Mouse (Mus musculus) embryonic facial prominence, embryonic 15.5 days (tissue): Measurements from ENCODE around the gene Espl1. TPM values are rescaled to one million over a fixed set of nuclear protein-coding genes. Genes with fewer than 3 reads are reported as not detected.
A peak's percentile ranks its signal among the peaks of the same experiment; 100 is the strongest.

Source experiments
- ATAC-seq: fragments of 200-750 bp; cut with Nextera tagmentation; 2 replicates; pipeline ENCODE4 v1.8.0; 2017; ENCODE audit warnings: low read depth, moderate TSS enrichment; ENCODE audit not compliant: insufficient number of reproducible peaks, low FRiP score, low TSS enrichment
- H3K27ac ChIP-seq: fragments of 300-500 bp; sonication (generic); replicated peaks from 2 replicates; pipeline ENCODE4 v1.5.1; 2015; ENCODE audit warnings: mild to moderate bottlenecking, inconsistent platforms
- H3K27me3 ChIP-seq: fragments of 300-500 bp; sonication (generic); 2 replicates; pipeline ENCODE4 v1.6.1; 2015; ENCODE audit warnings: inconsistent platforms
- H3K36me3 ChIP-seq: fragments of 300-500 bp; sonication (generic); 2 replicates; pipeline ENCODE4 v1.6.1; 2015; ENCODE audit warnings: mild to moderate bottlenecking, inconsistent platforms
- H3K4me1 ChIP-seq: fragments of 300-500 bp; sonication (generic); 2 replicates; pipeline ENCODE4 v1.6.1; 2015; ENCODE audit warnings: inconsistent platforms
- H3K4me2 ChIP-seq: fragments of 300-500 bp; sonication (generic); replicated peaks from 2 replicates; pipeline ENCODE4 v1.6.1; 2015; ENCODE audit warnings: mild to moderate bottlenecking, inconsistent platforms
- H3K4me3 ChIP-seq: fragments of 300-500 bp; sonication (generic); replicated peaks from 2 replicates; pipeline ENCODE4 v1.5.1; 2015; ENCODE audit warnings: mild to moderate bottlenecking, inconsistent platforms
- H3K9ac ChIP-seq: fragments of 300-500 bp; sonication (generic); 2 replicates; pipeline ENCODE4 v1.6.1; 2015; ENCODE audit warnings: inconsistent platforms
- H3K9me3 ChIP-seq: fragments of 300-500 bp; sonication (generic); replicated peaks from 2 replicates; pipeline ENCODE4 v1.6.1; 2016; ENCODE audit warnings: inconsistent platforms
- WGBS: fragments of 180-500 bp; shearing (Covaris S2); methylation state at CpG from one replicate; pipeline ENCODE4 v1.1.7; 2015; 5-methylcytosine and 5-hydroxymethylcytosine counted together
- polyA plus RNA-seq: library from polyadenylated mRNA; unstranded; fragments of >200 nt; fragmentation: Nextera tagmentation; extraction: Ambion mirVana; gene quantifications from 2 replicates; pipeline ENCODE4 v1.2.1, GENCODE M21; 2015

The Espl1 gene
- polyA plus RNA-seq, 1 experiment from 2014 or later: 24.5 TPM

DNA sequence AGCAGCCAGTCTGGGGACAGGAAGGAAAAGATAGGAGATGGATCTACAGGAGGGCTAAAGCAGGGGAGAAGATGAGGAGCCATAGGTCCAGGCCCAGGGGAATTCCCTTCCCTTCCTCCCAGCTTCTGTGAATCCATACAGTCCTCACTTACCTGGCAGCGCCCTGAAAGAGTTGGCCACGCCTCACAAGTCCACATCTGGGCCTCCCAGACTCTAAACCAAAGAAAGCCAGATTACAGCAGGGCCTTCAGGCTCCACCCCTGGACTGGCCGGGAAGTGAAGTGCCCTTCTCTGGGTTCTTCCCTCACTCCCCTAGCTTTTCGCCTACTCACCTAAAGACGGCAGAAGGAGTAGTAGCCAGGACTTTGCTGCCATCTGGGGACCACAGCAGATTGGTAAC is 43.5 kb downstream of the Espl1 start:
- Histone ChIP-seq H3K27ac (no peak overlapping the region), H3K36me3 (peaks cover 64% of the 10 kb centered on the region), H3K4me3 (no peak overlapping the region), H3K9me3 (no peaks in the 10 kb centered on the region), H3K27me3 (no peaks in the 10 kb centered on the region), H3K9ac (no peak overlapping the region), H3K4me2 (no peak overlapping the region), H3K4me1 (no peaks in the 10 kb centered on the region)
- ATAC-seq: no peak
- WGBS: 73% methylated on average over 5 of the region's 5 CpGs

DNA sequence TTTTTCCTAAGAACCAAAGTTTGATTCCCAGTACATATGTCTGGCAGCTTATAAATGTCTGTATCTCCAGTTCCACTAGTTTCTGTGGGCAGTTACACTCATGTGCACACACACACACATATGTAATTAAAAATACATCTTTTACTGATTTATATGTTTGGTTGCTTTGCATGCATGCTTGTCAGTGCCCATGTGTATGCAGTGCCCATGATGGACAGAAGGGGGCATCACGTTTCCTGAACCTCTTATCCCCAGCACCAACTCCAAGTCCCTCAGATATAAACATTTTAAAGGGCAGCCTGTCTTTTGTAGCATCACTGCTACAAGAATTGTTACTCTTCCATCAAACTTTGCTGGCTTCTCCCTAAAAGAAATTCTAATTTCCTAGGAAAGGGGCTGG is 45.5 kb downstream of the Espl1 start:
- Histone ChIP-seq H3K4me3 (no peak overlapping the region), H3K36me3 (peaks cover 67% of the 10 kb centered on the region), H3K27ac (no peak overlapping the region), H3K4me2 (no peak overlapping the region), H3K9me3 (no peaks in the 10 kb centered on the region), H3K4me1 (no peaks in the 10 kb centered on the region), H3K9ac (no peak overlapping the region), H3K27me3 (no peaks in the 10 kb centered on the region)
- 9% methylated on average over 1 of the region's 1 CpGs for WGBS
- no peak for ATAC-seq

DNA sequence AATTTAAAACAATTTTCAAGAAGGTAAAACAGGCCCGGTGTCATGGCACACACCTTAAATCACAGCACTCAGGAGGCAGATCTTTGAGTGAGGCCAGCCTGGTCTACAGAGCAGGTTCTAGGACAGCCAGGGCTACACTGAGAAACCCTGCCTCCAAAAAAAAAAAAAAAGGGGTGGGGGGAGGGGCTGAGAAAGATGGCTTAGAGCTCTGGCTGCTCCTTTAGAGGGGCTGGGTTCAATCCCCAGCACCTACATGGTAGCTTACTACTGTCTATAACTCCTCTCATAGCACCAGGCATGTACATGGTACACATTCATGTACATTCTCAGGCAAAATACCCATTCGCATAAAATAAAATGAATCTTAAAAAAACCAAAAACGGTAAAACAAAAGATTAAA is 48.4 kb downstream of the Espl1 start:
- H3K36me3 ChIP-seq: peaks cover 48% of the 10 kb centered on the region
- H3K4me2 ChIP-seq: no peak overlapping the region
- no peak overlapping the region for H3K27ac ChIP-seq
- no peak overlapping the region for H3K4me3 ChIP-seq
- H3K9me3 ChIP-seq: no peaks in the 10 kb centered on the region
- 99% methylated on average over 3 of the region's 3 CpGs for WGBS
- peaks cover under 1% of the 10 kb centered on the region; the same call in 1 of the 2 replicates for H3K4me1 ChIP-seq
- no peaks in the 10 kb centered on the region for H3K27me3 ChIP-seq
- no peak overlapping the region for H3K9ac ChIP-seq
- ATAC-seq: no peak

DNA sequence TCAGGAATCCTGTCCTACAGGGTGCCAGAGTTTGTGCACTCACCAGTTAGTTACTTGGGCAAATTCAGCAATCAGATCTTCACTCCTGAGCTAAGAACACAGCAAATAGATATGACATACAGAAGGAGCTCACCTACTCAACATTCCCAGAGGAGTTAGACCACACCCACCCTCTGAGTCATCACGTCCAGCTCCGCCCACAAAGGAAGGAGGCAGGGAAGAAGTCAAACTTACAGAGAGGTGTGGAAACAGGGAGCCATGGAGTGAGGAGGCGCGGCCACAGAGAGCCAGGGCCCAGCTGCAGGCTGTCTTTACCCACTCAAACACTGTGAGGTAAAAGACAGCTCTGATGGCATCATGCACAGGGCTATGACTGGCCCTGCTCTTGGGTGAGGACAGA is 50.4 kb downstream of the Espl1 start:
- 79% methylated on average over 4 of the region's 4 CpGs for WGBS
- no peak for ATAC-seq
- Histone ChIP-seq H3K9me3 (no peaks in the 10 kb centered on the region), H3K9ac (no peak overlapping the region), H3K27ac (no peak overlapping the region), H3K36me3 (peaks cover 38% of the 10 kb centered on the region), H3K4me1 (peaks cover 14% of the 10 kb centered on the region), H3K27me3 (no peaks in the 10 kb centered on the region), H3K4me3 (no peak overlapping the region), H3K4me2 (no peak overlapping the region)

DNA sequence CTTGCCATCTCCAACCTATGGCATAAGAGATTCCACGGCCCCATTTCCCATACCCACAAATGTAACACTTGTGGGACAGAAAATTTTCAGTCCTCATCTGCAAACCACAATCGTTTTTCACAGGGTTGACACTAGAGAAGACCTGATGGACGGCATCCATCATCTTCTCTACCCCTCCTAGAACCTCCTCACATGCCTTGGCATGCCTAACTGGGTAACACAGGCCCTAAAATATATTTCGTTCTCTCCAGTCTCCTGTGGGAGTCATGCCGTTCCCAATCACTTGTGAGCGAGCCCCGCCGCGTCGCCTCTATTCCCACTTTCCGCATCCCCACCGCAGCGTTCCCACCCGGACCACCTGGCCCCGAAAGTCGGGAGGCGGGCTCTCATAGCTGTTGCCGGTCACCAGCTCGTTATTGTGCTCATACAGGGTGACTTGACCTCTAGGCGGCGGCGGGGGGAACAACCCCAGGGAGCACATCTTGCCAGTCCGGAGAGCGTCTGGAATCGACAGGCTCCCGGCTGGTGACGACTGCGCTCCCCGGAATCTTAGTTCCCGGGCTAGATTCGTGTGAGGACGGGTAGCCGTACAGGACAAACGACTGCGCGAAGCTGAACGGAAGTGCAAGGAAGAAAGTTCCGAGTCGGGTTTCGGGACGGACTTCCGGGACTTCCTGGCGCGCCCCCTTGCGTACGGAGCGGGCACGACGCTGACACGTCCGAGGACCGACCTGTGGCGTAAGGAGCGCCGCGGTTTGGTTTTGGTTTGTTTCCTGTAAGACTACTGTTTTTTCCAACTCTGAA is 54.3 kb downstream of the Espl1 start, which contains the start of gene Aaas:
Gene Aaas, minus strand, starts transcription at position 634 of the 804 bp plus-strand sequence.
- Histone ChIP-seq H3K27ac (peak within 1 kb of the TSS; percentile 76), H3K27me3 (no peaks in the 10 kb centered on the region), H3K4me3 (peak within 1 kb of the TSS; percentile 59), H3K4me1 (peaks cover 20% of the 10 kb centered on the region), H3K36me3 (peaks cover 21% of the 10 kb centered on the region), H3K4me2 (peak within 1 kb of the TSS; percentile 68), H3K9me3 (no peaks in the 10 kb centered on the region), H3K9ac (peak within 1 kb of the TSS; percentile 57)
- peak; percentile 83 for ATAC-seq
- under 1% methylated on average over 56 of the region's 56 CpGs for WGBS

DNA sequence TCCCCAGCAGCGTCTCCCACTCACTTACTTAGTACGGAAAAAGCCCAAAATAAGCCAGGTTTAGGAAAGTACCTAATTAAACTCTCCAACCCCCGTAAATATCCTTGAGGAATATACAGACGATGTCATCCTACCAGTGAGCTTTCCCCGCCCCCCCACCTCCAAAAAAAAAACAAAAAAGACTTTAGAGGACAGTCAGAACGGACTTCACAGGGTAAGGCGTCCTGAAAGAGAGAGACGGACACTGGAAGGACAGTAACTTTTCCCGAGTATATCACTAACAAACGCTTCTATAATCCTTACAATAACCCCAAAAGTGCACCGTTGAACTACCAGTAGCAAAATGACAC is 54.9 kb downstream of the Espl1 start:
- Histone ChIP-seq H3K4me1 (peaks cover 25% of the 10 kb centered on the region), H3K27ac (peak overlapping the region; percentile 76), H3K27me3 (no peaks in the 10 kb centered on the region), H3K9ac (peak overlapping the region; percentile 34; the same call in 1 of the 2 replicates), H3K4me3 (peak overlapping the region; percentile 59), H3K4me2 (peak overlapping the region; percentile 68), H3K9me3 (no peaks in the 10 kb centered on the region), H3K36me3 (peaks cover 16% of the 10 kb centered on the region)
- 8% methylated on average over 11 of the region's 11 CpGs for WGBS
- no peak for ATAC-seq

DNA sequence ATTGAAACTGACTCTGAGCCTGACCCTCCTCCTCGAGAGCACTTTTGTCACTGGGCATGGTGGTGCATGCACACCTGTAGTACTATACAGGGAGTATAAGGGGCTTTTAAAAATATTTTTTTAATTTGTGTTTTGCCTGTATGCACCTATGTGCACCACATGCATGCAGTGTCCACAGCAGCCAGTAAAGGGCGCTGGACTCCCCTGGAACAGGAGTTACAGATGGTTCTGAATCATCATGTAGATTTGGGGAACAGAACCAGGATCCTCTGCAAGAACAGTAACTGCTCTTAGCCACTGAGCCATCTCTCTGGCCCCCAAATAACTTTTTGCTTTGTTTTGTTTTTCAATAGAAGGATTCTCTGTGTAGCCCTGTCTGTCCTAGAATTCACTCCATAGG is 56.1 kb downstream of the Espl1 start:
- Histone ChIP-seq H3K4me3 (no peak overlapping the region), H3K4me2 (no peak overlapping the region), H3K27ac (no peak overlapping the region), H3K27me3 (peaks cover 7% of the 10 kb centered on the region; the same call in 1 of the 2 replicates), H3K4me1 (peaks cover 34% of the 10 kb centered on the region), H3K9ac (no peak overlapping the region), H3K36me3 (peaks cover 3% of the 10 kb centered on the region; the same call in 1 of the 2 replicates), H3K9me3 (no peaks in the 10 kb centered on the region)
- no peak for ATAC-seq
- WGBS: 58% methylated on average over 2 of the region's 2 CpGs

DNA sequence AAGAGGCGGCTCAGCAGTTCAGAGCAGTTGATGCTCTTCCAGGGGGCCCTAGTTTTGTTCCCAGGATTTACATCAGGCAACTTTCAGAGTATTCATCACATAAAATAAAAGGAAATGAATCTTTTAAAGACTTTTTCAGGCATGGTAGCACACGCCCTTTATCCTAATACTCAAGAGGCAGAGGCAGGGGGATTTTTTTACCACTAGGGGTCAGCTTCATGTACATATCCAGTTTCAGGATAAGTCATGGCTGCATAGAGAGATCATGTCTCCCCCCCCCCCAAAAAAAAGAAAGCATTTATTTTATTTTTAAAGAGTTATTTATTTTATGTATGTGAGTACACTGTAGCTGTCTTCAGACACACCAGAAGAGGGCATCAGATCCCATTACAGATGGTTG is 57.9 kb downstream of the Espl1 start:
- no peak overlapping the region for H3K27ac ChIP-seq
- no peak overlapping the region for H3K4me2 ChIP-seq
- ATAC-seq: no peak
- H3K9me3 ChIP-seq: no peaks in the 10 kb centered on the region
- 74% methylated on average over 2 of the region's 2 CpGs for WGBS
- H3K4me1 ChIP-seq: peaks cover 52% of the 10 kb centered on the region
- H3K9ac ChIP-seq: no peak overlapping the region
- H3K4me3 ChIP-seq: no peak overlapping the region
- peaks cover 24% of the 10 kb centered on the region for H3K27me3 ChIP-seq
- H3K36me3 ChIP-seq: no peaks in the 10 kb centered on the region

DNA sequence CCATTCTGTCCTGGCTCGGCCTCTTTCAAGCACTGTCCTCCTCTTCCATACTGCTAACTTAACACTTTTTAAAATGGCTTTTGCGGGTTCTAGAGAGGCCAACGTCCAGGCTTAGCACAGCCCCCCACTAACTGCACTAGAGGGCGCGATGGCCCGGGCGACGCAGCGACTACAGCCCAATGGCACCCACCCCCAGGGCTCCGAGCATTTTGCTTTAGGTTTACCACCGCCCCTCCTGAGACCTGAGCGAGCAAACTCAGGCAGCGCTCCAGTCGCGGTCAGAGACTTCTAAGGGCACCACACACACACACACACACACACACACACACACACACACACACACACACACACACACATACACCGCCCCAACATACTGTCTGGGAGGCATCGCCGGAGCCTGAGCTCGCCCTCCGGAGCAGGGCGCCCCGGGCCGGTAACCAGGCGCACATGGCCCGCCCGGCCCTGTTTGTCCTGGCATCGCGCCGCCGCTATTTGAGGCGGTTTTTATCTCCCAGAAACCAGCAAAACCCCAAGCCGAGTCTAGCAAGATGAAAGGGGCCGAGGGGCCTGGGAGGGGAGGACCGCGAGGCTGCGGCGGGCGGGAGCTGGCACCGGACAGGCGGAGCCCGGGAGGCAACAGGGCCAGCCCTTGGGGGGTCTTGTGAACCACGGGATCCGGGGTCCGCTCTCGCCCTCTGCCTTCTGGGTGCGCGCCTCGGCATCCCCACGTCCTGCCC is 59.2 kb downstream of the Espl1 start:
- Histone ChIP-seq H3K4me3 (peak overlapping the region; percentile 52), H3K9ac (peak overlapping the region; percentile 46), H3K4me1 (peaks cover 46% of the 10 kb centered on the region), H3K9me3 (no peaks in the 10 kb centered on the region), H3K27me3 (peaks cover 29% of the 10 kb centered on the region), H3K27ac (peak overlapping the region; percentile 87), H3K4me2 (peak overlapping the region; percentile 91), H3K36me3 (no peaks in the 10 kb centered on the region)
- ATAC-seq: peak; percentile 84
- under 1% methylated on average over 49 of the region's 49 CpGs for WGBS

DNA sequence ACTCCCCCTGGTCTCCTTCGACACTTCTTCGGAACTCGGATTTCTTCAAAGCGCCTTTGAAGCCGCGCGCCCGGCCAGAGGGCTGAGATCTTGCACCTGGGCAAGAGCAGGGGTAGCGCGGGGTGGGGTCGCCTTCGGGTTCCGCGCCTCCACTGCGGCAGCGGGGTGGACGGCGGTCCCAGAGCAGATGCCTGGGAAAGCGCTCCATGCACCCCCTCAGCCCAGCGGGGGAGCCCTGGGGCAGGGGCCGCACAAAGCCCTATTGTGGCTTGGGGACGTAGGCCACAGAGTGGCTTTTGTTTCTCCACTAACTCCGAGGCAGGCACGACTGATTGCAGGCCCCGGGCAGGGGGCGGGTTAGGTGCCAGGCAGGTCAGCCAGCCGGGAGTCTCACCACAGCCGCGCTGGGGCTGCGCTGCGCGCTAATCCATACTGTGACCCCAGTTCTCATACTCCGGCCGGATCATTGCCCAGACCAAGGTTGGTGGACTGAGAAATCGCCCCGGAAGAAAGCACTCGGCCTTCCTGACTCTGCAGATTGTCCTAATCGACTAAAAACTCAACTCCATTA is 59.9 kb downstream of the Espl1 start:
- H3K9me3 ChIP-seq: no peaks in the 10 kb centered on the region
- H3K27me3 ChIP-seq: peaks cover 29% of the 10 kb centered on the region
- H3K4me2 ChIP-seq: peak overlapping the region; percentile 91
- peak overlapping the region; percentile 46 for H3K9ac ChIP-seq
- H3K4me1 ChIP-seq: peaks cover 45% of the 10 kb centered on the region
- peak overlapping the region; percentile 87 for H3K27ac ChIP-seq
- H3K4me3 ChIP-seq: peak overlapping the region; percentile 52
- H3K36me3 ChIP-seq: no peaks in the 10 kb centered on the region
- WGBS: 4% methylated on average over 38 of the region's 38 CpGs
- peak; percentile 69 for ATAC-seq
